Mouse (Mus musculus) midbrain, embryonic 14.5 days (tissue): ENCODE results near the gene Pomgnt1. TPM values are rescaled to one million over a fixed set of nuclear protein-coding genes. Genes with fewer than 3 reads are reported as not detected.

Experiments
- ATAC-seq: fragments of 200-750 bp; cut with Nextera tagmentation; 2 replicates; pipeline ENCODE4 v1.8.0; 2017; ENCODE audit warnings: moderate number of reproducible peaks, moderate library complexity; ENCODE audit not compliant: low FRiP score, low TSS enrichment
- DNase-seq: peaks from one replicate; pipeline ENCODE4 v3.0.0-alpha.2; 2015
- H3K27ac ChIP-seq: fragments of 300-500 bp; sonication (generic); replicated peaks from 2 replicates; pipeline ENCODE4 v1.5.1; 2014; ENCODE audit warnings: mild to moderate bottlenecking, low read depth, low read length, moderate library complexity
- H3K27me3 ChIP-seq: fragments of 300-500 bp; sonication (generic); 2 replicates; pipeline ENCODE4 v1.6.1; 2014; ENCODE audit warnings: low read length, control low read depth, mixed read lengths; ENCODE audit not compliant: control insufficient read depth, insufficient read depth
- H3K36me3 ChIP-seq: fragments of 300-500 bp; sonication (generic); 2 replicates; pipeline ENCODE4 v1.6.1; 2014; ENCODE audit warnings: low read length, control low read depth; ENCODE audit not compliant: control insufficient read depth, insufficient read depth
- H3K4me1 ChIP-seq: fragments of 300-500 bp; sonication (generic); 2 replicates; pipeline ENCODE4 v1.6.1; 2014; ENCODE audit warnings: mild to moderate bottlenecking, antibody characterized with exemption, low read length, control low read depth; ENCODE audit not compliant: control insufficient read depth, insufficient read depth
- H3K4me2 ChIP-seq: fragments of 300-500 bp; sonication (generic); 2 replicates; pipeline ENCODE4 v1.6.1; 2014; ENCODE audit warnings: mild to moderate bottlenecking, low read length, moderate library complexity
- H3K4me3 ChIP-seq: fragments of 300-500 bp; sonication (generic); replicated peaks from 2 replicates; pipeline ENCODE4 v1.5.1; 2014; ENCODE audit warnings: low read depth, low read length
- H3K9ac ChIP-seq: fragments of 300-500 bp; sonication (generic); replicated peaks from 2 replicates; pipeline ENCODE4 v1.6.1; 2014; ENCODE audit warnings: mild to moderate bottlenecking, low read length, moderate library complexity
- H3K9me3 ChIP-seq: fragments of 300-500 bp; sonication (generic); 2 replicates; pipeline ENCODE4 v1.6.1; 2016; ENCODE audit warnings: low read length, control low read depth, mixed read lengths; ENCODE audit not compliant: control insufficient read depth
- WGBS: fragments of 180-500 bp; shearing (Covaris S2); extraction: QIAGEN DNeasy Blood & Tissue Kit; methylation state at CpG from one replicate; pipeline ENCODE4 v1.1.7; 2014; 5-methylcytosine and 5-hydroxymethylcytosine counted together
- polyA plus RNA-seq: library from polyadenylated mRNA; unstranded; fragments of >200 nt; fragmentation: Nextera tagmentation; extraction: Ambion mirVana; gene quantifications from 2 replicates; pipeline ENCODE4 v1.2.1, GENCODE M21; 2014

Pomgnt1 gene
- 55.0 and 66.4 TPM in 2 replicates for polyA plus RNA-seq

DNA sequence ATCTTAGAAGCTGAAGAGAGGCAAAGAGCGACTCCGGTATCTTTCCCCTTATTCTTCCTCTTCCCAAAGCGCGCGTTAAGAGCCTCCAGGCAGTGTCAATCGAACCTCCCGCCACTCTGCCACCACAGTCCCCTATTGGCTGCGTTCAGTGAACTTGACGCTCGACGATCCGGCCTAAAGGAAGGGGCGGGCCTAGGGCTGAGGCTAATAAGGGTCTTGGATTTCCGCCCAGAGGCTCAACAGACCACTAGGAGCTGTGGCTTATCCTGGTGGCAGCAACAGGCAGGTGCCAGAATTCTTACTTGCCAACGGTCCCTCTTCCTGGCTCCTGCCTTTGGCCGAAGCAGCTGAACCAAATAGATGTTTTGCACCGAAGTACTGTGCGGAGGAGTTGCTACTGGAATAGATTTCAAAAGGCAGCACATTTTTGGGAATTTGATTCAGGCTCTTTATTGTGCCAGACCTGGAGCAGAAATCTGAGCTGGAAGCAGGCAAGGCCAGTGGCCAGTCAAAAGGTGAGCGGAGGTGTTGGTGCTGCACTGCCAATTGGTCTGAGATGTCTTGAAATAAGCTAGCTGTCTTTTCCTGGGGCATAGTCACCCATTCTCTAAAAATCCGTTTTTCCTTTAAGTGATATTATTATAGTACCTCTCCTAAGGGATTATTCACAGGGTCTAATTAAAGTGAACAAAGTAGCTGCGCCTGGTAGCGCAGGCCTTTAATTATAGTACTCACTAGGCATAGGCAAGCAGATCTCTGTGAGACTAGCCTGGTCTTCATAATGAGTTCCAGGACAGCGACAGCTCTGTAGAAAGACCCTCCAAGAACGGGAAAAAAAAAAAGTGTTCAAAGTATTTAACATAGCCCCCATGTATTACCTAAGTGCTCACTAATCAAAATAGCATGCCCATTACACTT is at the start of gene Pomgnt1, which contains the start of gene Rad54l:
Gene Pomgnt1 (plus strand): TSS at position 239 of the 918 bp plus-strand sequence.
Gene Rad54l (minus strand): TSS at position 89 of the 918 bp plus-strand sequence.
- Histone ChIP-seq H3K9me3 (no peaks in the 10 kb centered on the region), H3K27ac (peak within 1 kb of the TSS; percentile 53; the same call in 1 of the 2 replicates), H3K27me3 (no peaks in the 10 kb centered on the region), H3K4me2 (peak within 1 kb of the TSS; percentile 63), H3K4me3 (peak within 1 kb of the TSS; percentile 49), H3K9ac (peak within 1 kb of the TSS; percentile 55), H3K4me1 (peaks cover 9% of the 10 kb centered on the region), H3K36me3 (no peaks in the 10 kb centered on the region)
- peak; percentile 96 for ATAC-seq
- 5% methylated on average over 24 of the region's 24 CpGs for WGBS
- peak; percentile 96 for DNase-seq

DNA sequence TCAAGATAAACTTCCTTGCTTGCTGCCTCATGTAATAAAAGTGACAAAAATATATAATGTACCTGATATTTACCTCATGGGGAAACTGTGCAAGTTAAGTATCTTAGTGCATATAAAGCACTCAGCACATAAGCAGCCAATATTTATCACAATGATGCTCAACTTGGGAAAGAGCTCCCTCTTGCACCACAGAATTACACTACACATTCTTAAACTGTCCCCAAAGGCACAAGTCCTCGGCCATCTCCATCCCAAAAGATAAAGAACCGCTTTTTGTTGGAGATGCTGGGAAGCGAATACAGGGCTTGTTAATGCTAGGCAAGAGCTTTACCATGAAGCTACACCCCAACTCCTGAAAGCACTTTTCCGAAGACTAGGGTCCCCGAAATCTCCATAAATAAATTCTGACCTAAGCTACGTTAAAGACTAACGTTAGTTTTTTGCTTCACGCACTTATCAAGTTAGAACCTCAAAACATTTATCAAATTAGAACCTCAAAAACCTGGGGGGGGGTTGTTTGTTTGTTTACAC is 49.4 kb upstream of the Pomgnt1 start:
- peak overlapping the region; percentile 96 for H3K4me3 ChIP-seq
- H3K27me3 ChIP-seq: no peaks in the 10 kb centered on the region
- H3K9me3 ChIP-seq: no peaks in the 10 kb centered on the region
- H3K4me2 ChIP-seq: peak overlapping the region; percentile 93
- DNase-seq: peak; percentile 56
- peaks cover 11% of the 10 kb centered on the region for H3K36me3 ChIP-seq
- H3K4me1 ChIP-seq: peaks cover 25% of the 10 kb centered on the region
- WGBS: 3% methylated on average over 8 of the region's 8 CpGs
- ATAC-seq: no peak
- no peak overlapping the region for H3K27ac ChIP-seq
- peak overlapping the region; percentile 95 for H3K9ac ChIP-seq

DNA sequence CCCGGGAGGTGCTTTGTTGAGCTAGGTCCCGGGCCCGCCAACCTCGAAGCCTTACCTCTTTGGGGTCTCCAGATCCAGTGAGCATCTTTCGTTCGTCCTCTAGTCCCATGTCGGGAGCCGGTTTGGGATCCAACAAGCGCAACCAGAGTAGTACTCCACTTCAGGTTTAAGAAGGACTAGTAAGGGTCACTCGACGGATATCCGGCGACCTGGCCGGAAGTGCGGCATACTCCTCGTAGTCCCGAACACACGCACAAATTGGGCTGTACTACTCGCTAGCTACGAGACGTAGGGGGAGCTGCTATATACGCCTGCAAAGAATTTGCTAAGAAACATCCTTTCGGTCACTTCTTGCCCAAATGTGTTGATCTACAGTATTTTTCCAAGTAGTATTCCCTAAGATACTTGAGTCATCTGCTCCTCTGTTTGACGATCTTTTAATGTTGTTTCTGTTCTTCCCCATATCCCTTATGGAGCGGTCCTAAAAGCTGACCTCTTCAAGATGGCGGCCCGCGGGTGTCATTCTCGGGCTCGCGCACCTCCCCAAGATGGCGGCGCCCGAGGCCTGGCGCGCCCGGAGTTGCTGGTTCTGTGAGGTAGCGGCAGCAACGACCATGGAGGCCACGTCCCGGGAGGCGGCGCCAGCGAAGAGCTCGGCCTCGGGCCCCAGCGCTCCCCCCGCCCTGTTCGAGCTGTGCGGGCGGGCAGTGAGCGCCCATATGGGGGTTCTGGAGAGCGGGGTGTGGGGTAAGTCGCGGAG is 48.6 kb upstream of the Pomgnt1 start, which contains the start of the genes Uqcrh and Lrrc41:
Gene Uqcrh (minus strand): TSS at position 211 of the 760 bp plus-strand sequence.
Gene Lrrc41 (plus strand): TSS at position 409 of the 760 bp plus-strand sequence.
- H3K36me3 ChIP-seq: peaks cover 4% of the 10 kb centered on the region
- no peaks in the 10 kb centered on the region for H3K9me3 ChIP-seq
- peaks cover 25% of the 10 kb centered on the region for H3K4me1 ChIP-seq
- peak; percentile 94 for ATAC-seq
- peak; percentile 98 for DNase-seq
- H3K27ac ChIP-seq: peak within 1 kb of the TSS; percentile 96
- peak within 1 kb of the TSS; percentile 96 for H3K4me3 ChIP-seq
- H3K4me2 ChIP-seq: peak within 1 kb of the TSS; percentile 93
- no peaks in the 10 kb centered on the region for H3K27me3 ChIP-seq
- peak within 1 kb of the TSS; percentile 95 for H3K9ac ChIP-seq
- WGBS: under 1% methylated on average over 55 of the region's 55 CpGs

DNA sequence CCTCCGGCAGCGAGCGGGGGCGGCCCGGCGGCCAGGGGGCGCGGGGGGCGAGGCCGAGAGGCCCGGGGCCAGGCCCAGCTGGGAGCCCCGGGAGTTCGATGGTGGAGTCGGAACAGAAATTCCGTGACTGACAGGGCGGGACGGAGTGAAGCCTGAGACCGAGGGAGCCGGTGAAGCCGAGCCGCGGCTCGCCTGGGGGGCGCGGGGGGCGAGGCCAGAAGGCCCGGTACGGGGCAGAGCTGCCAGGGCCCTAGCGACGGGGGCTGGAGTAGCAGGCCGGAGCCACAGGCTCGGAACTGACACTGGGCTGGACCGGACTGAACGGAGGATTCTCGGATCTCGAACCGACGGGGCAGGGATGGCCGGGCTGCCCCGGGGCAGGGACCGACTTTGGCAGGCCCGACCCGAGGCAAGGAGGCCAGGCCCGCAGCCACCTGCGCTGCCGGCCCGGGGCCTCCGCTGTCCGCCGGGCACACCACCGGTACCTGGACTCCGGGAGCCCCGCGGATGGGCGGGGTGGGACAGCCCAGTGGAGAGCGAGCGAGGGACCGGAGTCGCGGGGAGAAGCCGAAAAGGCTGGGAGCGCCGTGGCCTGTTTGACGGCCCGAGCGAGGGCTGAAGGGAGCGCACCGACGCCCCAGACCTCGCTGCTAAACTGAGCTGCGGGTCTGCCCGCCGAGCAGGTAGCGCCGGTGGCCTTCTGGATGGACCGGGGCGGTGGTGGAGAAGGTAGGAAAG is 47.8 kb upstream of the Pomgnt1 start:
- Histone ChIP-seq H3K27ac (peak overlapping the region; percentile 96), H3K4me3 (peak overlapping the region; percentile 96), H3K27me3 (no peaks in the 10 kb centered on the region), H3K4me1 (peaks cover 25% of the 10 kb centered on the region), H3K36me3 (peaks cover 8% of the 10 kb centered on the region), H3K9me3 (no peaks in the 10 kb centered on the region), H3K4me2 (peak overlapping the region; percentile 93), H3K9ac (peak overlapping the region; percentile 95)
- peak; percentile 77 for DNase-seq
- WGBS: under 1% methylated on average over 73 of the region's 77 CpGs
- ATAC-seq: peak; percentile 77

DNA sequence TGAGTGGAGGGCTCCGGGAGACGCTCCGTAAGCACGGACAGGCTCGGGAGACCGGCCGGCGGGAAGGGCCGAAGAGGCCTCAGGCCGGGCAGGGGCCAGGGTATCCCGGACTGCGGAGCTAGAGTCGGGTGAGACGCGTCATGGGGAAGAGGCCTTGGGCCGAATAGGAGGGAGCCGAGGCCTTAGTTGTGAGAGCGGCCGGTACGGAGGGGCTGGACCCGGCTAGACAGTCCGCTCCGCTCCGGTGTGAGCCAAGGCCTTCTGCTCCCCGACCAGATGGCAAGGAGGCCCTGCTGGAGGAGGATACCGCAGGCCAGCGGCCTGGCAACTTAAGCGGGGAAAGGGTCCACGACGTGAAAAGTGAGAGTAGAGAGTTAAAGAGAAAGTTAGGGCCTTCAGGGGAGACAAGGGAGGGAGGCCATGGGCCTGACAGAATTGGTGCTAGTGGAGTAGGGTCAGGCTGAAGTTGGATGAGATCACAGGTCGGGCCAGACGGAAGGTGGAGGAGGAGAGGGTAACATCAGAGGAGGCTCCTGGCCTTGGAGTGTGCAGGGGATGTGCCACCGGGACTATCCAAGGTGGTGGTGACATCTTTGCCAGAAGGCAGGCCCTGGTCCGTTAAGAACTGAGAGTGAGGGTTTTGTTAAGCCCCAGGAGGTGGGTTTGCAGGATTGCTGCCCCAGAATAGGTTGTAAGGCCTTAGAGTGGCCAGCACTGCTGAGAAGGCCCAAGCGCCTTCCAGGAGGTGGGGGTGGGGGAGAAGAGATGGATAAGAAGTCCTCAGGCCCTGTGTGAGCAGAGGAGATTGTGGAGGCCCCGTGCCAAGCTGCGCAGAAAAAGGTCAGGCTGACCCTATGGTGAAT is 47.0 kb upstream of the Pomgnt1 start:
- DNase-seq (peak; percentile 48), ATAC-seq (peak; percentile 12; the same call in 1 of the 2 replicates)
- Histone ChIP-seq H3K4me1 (peaks cover 25% of the 10 kb centered on the region), H3K9me3 (no peaks in the 10 kb centered on the region), H3K36me3 (peaks cover 16% of the 10 kb centered on the region), H3K27ac (peak overlapping the region; percentile 96), H3K9ac (peak overlapping the region; percentile 95), H3K4me3 (peak overlapping the region; percentile 96), H3K27me3 (no peaks in the 10 kb centered on the region), H3K4me2 (peak overlapping the region; percentile 93)
- WGBS: 2% methylated on average over 37 of the region's 37 CpGs

DNA sequence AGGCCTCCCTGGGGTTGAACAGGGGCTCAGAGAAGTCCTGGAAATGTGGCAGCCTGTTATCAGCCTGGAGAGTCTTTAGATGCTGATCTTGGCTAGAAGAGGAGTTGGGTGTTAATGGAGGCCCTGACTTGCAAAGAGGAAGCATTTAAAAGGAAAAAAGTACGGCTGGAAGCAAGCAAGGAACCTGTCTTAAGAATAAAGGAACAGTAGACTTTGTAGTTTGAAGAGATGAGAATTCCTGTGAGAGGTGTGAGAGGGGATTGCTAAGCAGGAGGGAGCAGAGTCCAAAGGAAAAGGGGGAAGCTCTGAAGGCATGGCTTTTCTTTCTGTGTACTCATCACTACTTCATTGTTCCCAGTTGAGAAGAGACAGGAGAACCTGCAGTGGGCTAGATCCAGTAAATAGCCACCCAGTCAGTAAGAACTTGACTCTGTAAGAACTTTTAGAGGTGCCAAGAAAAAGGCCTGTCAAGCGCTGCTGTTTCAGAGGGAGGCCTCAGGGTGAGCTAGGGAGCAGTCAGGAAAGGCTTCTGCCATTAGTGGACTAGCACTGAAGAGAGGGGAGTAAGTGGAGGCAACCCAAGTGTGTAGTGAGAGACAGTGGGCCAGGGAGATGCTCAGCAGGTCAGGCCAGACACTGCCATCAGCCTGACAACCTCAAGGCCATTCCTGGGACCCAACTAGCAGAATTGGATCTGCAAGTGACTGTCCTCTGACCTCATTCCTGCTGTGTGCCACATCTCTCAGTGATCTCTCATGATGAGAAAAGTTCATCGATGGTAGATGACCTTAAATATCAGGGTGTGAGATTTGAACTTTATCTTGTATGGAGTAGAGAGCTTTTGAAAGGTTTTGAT is 46.2 kb upstream of the Pomgnt1 start:
- Histone ChIP-seq H3K36me3 (peaks cover 23% of the 10 kb centered on the region), H3K9me3 (no peaks in the 10 kb centered on the region), H3K9ac (peak overlapping the region; percentile 95), H3K4me1 (peaks cover 25% of the 10 kb centered on the region), H3K4me3 (peak overlapping the region; percentile 96), H3K27ac (no peak overlapping the region; the same call in 1 of the 2 replicates), H3K27me3 (no peaks in the 10 kb centered on the region), H3K4me2 (peak overlapping the region; percentile 93)
- DNase-seq (no peak), ATAC-seq (no peak)
- 62% methylated on average over 3 of the region's 3 CpGs for WGBS
